8 mouse cellular contexts compared by ENCODE assay signal in the genomic region with DNA sequence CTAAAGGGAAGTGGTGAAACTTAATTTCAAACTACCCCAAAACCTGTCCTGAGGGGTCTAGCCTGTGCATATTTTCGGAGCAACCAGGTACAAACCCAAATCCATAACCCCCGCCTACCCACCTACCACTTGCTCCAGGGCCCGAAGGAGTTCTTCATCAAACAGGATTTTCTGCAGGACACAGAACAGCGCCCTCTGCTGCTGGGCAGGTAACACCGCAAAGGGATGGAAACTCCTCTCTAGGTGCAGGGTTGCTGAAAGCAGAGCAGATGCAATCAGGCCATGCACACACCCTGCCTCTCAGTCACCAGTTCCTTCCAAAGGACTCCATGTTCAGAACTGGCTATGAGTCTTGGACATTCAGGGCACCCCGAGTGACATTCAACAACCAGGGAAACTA. TPM values are rescaled to one million over a fixed set of nuclear protein-coding genes. Genes with fewer than 3 reads are reported as not detected.
DNase-seq lines count a peak whose midpoint lies in the region; ATAC-seq and TF ChIP-seq lines count a peak whose summit lies in the region.

No protein-coding gene starts in this region.

- peak; percentile 86 for ATAC-seq in megakaryocyte-erythroid progenitor cell, adult 5-6 weeks (replicated peaks; ENCODE audit: low FRiP score, low TSS enrichment, poor library complexity, severe bottlenecking)

- no peak overlapping the region for H3K27ac ChIP-seq in spleen, adult 2 months (ENCODE audit: insufficient read depth, low read length)

- no peaks in the 10 kb centered on the region for H3K36me3 ChIP-seq in spleen, adult 2 months (ENCODE audit: control insufficient read depth, insufficient read depth, low read length)

- intact Hi-C loops in heart, postnatal 36 days (cut with DNase I): loop anchor here (2.0 kb wide), 1 partner anchor 702 kb away; no protein-coding TSS in a partner anchor

- H3K4me3 ChIP-seq in spleen, adult 2 months (ENCODE audit: extremely low read depth, insufficient read depth, insufficient read length): no peak overlapping the region

- H3K4me1 ChIP-seq in spleen, adult 2 months (ENCODE audit: control insufficient read depth, insufficient read depth, insufficient read length): no peaks in the 10 kb centered on the region

- no peak for TF ChIP-seq POLR2A in spleen, adult 2 months (IDR thresholded peaks at IDR 0.05; ENCODE audit: low read depth, low read length)

- 59% methylated on average over 6 of the region's 6 CpGs for whole genome bisulfite sequencing in spleen, adult 2 months

- TF ChIP-seq CTCF in spleen, adult 2 months (IDR thresholded peaks at IDR 0.05; ENCODE audit: extremely low read depth, insufficient read depth, insufficient read length, insufficient replicate concordance): peak; percentile 77; the same call in 1 of the 2 replicates

- H3K27me3 ChIP-seq in spleen, adult 2 months (ENCODE audit: control insufficient read depth, insufficient read depth, low read length): no peaks in the 10 kb centered on the region

- DNase-seq in heart, adult 11 months: peak; percentile 75
- no peak for DNase-seq in heart, adult 9 months (ENCODE audit: low spot score in 2 of 2)
- DNase-seq in spleen, adult 2 months (ENCODE audit: low read depth in 1 of 2, low spot score in 2 of 2): peak in 1 of 2 experiments; percentile 34
- no peak for DNase-seq in spleen, adult 12 weeks (ENCODE audit: low spot score)
- peak; percentile 21 for DNase-seq in cerebellum, adult 9-10 months
- peak; percentile 17 to 55 for DNase-seq in heart, postnatal 36 days
- no peak for DNase-seq in MN1 (ENCODE audit: low spot score)

RNA-seq across cellular contexts. Expression of gene Gsdme, which starts 42.8 kb away (rescaled TPM):
- polyA plus RNA-seq in spleen, adult 2 months (2012; rRNA removed): 0.82 and 0.84 TPM in 2 replicates
- total RNA-seq in heart, postnatal 36 days (2021): under 1 TPM; 0.33 to 0.42 TPM
- total RNA-seq in megakaryocyte-erythroid progenitor cell, adult 5-6 weeks (2014; fragmentation: Nextera tagmentation): 0.94 and 2.5 TPM in 2 replicates
- total RNA-seq in megakaryocyte-erythroid progenitor cell, adult 5-6 weeks (2017): 1.8 and 2.5 TPM in 2 replicates

Comparison
In these comparisons a context has a peak if more than half of its experiments do, and no peak if none do; other contexts are left out.
1. DNase-seq: peak in heart, adult 11 months (single experiment), cerebellum, adult 9-10 months (single experiment) and heart, postnatal 36 days (2 of 2); none in heart, adult 9 months (0 of 2), spleen, adult 12 weeks (single experiment) and MN1 (single experiment).